Comparison of ENCODE assay signal across 10 mouse cellular contexts in genomic region chr11:116369633-116370032, GRCm38 (mm10). TPM values are rescaled to one million over a fixed set of nuclear protein-coding genes. Genes with fewer than 3 reads are reported as not detected.
DNase-seq lines count a peak whose midpoint lies in the region; ATAC-seq lines count a peak whose summit lies in the region.
"Had no signal": no experiment of that assay in that cellular context is flagged by ENCODE, and none has a peak within 500 bp of the region (broad histone marks: within the 10 kb centered on the region; RNA-seq: fewer than 3 reads in every experiment).

No protein-coding gene starts in this region.

- no peak overlapping the region for H3K4me3 ChIP-seq in heart, embryonic 12.5 days
- no peak overlapping the region for H3K4me3 ChIP-seq in embryonic facial prominence, embryonic 10.5 days
- H3K4me3 ChIP-seq: heart, embryonic 15.5 days; intestine, embryonic 15.5 days had no signal

- H3K27ac ChIP-seq in heart, embryonic 12.5 days (ENCODE audit: poor library complexity, severe bottlenecking): no peak overlapping the region
- no peak overlapping the region for H3K27ac ChIP-seq in embryonic facial prominence, embryonic 10.5 days (replicated peaks)
- H3K27ac ChIP-seq: heart, embryonic 15.5 days; intestine, embryonic 15.5 days had no signal

- no peak overlapping the region for H3K9ac ChIP-seq in heart, embryonic 12.5 days
- H3K9ac ChIP-seq: heart, embryonic 15.5 days; intestine, embryonic 15.5 days had no signal

- no peak for DNase-seq in heart, postnatal 4 days
- DNase-seq in B cell, adult 2 months: peak; percentile 21 to 34
- DNase-seq in embryonic facial prominence, embryonic 10.5 days (ENCODE audit: low spot score): no peak
- no peak for DNase-seq in cerebellum, postnatal 25 days
- DNase-seq in kidney, postnatal 25 days: no peak

- 27% methylated on average over 5 of the region's 5 CpGs for WGBS in heart, embryonic 12.5 days
- WGBS in embryonic facial prominence, embryonic 10.5 days: 64% methylated on average over 5 of the region's 5 CpGs

- H3K27me3 ChIP-seq in heart, embryonic 12.5 days (replicated peaks): no peaks in the 10 kb centered on the region
- no peaks in the 10 kb centered on the region for H3K27me3 ChIP-seq in embryonic facial prominence, embryonic 10.5 days (replicated peaks; ENCODE audit: low read depth, poor library complexity, severe bottlenecking)
- H3K27me3 ChIP-seq: heart, embryonic 15.5 days; intestine, embryonic 15.5 days had no signal

- ATAC-seq in heart, embryonic 12.5 days (ENCODE audit: insufficient number of reproducible peaks, low FRiP score): peak; percentile 51; the same call in 1 of the 2 replicates
- ATAC-seq in common myeloid progenitor, adult 5-6 weeks (replicated peaks; ENCODE audit: low read depth, poor library complexity, severe bottlenecking): peak; percentile 87
- ATAC-seq in megakaryocyte progenitor cell, adult 5-6 weeks (replicated peaks; ENCODE audit: poor library complexity): peak; percentile 87
- ATAC-seq: intestine, embryonic 15.5 days had no signal

- H3K4me1 ChIP-seq in heart, embryonic 12.5 days (replicated peaks): peaks cover 20% of the 10 kb centered on the region
- H3K4me1 ChIP-seq in embryonic facial prominence, embryonic 10.5 days: peaks cover 32% of the 10 kb centered on the region

- no peaks in the 10 kb centered on the region for H3K36me3 ChIP-seq in heart, embryonic 12.5 days
- H3K36me3 ChIP-seq in embryonic facial prominence, embryonic 10.5 days (replicated peaks): no peaks in the 10 kb centered on the region
- H3K36me3 ChIP-seq: heart, embryonic 15.5 days; intestine, embryonic 15.5 days had no signal

- no peak overlapping the region for H3K4me2 ChIP-seq in heart, embryonic 12.5 days
- H3K4me2 ChIP-seq: heart, embryonic 15.5 days; intestine, embryonic 15.5 days had no signal

- no peaks in the 10 kb centered on the region for H3K9me3 ChIP-seq in heart, embryonic 12.5 days (replicated peaks)
- H3K9me3 ChIP-seq in embryonic facial prominence, embryonic 10.5 days: no peaks in the 10 kb centered on the region
- H3K9me3 ChIP-seq: heart, embryonic 15.5 days; intestine, embryonic 15.5 days had no signal

RNA-seq across cellular contexts. Expression of gene Foxj1, which starts 34.4 kb away (rescaled TPM):
- polyA plus RNA-seq in heart, embryonic 12.5 days (2016; fragmentation: Nextera tagmentation; extraction: Ambion mirVana): 0.15 and 0.40 TPM in 2 replicates
- under 1 TPM in 1 of 2 experiments, not detected in 1; 0.23 TPM for total RNA-seq in heart, postnatal 4 days (2021)
- not detected in 2 replicates for total RNA-seq in common myeloid progenitor, adult 5-6 weeks (2017)
- not detected in 2 replicates for total RNA-seq in megakaryocyte progenitor cell, adult 5-6 weeks (2015)
- not detected in 2 replicates for total RNA-seq in megakaryocyte progenitor cell, adult 5-6 weeks (2017)
- 2.3 and 3.3 TPM in 2 replicates for polyA plus RNA-seq in embryonic facial prominence, embryonic 10.5 days (2016; fragmentation: Nextera tagmentation; extraction: Ambion mirVana)

RNA-seq across cellular contexts. Expression of gene Rnf157, which starts 43.2 kb away (rescaled TPM):
- 11.0 and 12.3 TPM in 2 replicates for polyA plus RNA-seq in heart, embryonic 12.5 days (2016; fragmentation: Nextera tagmentation; extraction: Ambion mirVana)
- total RNA-seq in heart, postnatal 4 days (2021): 10 to 100 TPM; 11.9 to 12.4 TPM
- 7.0 and 9.2 TPM in 2 replicates for total RNA-seq in common myeloid progenitor, adult 5-6 weeks (2017)
- 7.1 and 7.6 TPM in 2 replicates for total RNA-seq in megakaryocyte progenitor cell, adult 5-6 weeks (2015)
- 5.5 and 7.6 TPM in 2 replicates for total RNA-seq in megakaryocyte progenitor cell, adult 5-6 weeks (2017)
- polyA plus RNA-seq in embryonic facial prominence, embryonic 10.5 days (2016; fragmentation: Nextera tagmentation; extraction: Ambion mirVana): 12.7 and 15.7 TPM in 2 replicates

Comparison
In these comparisons a context has a peak if more than half of its experiments do, and no peak if none do; other contexts are left out.
1. DNase-seq: peak in B cell, adult 2 months (2 of 2); none in heart, postnatal 4 days (single experiment), embryonic facial prominence, embryonic 10.5 days (single experiment), cerebellum, postnatal 25 days (0 of 2) and kidney, postnatal 25 days (0 of 2).
2. Peak in every context shown above with its lines, with median percentiles within 50 percentile points of each other: ATAC-seq.